ENCODE assay signal across 10 mouse cellular contexts in genomic region chr11:116098711-116099460, GRCm38 (mm10). TPM values are rescaled to one million over a fixed set of nuclear protein-coding genes. Genes with fewer than 3 reads are reported as not detected.
DNase-seq lines count a peak whose midpoint lies in the region; ATAC-seq and TF ChIP-seq lines count a peak whose summit lies in the region.
"Had no signal": no experiment of that assay in that cellular context is flagged by ENCODE, and none has a peak within 500 bp of the region (broad histone marks: within the 10 kb centered on the region; RNA-seq: fewer than 3 reads in every experiment).

No protein-coding gene starts in this region.

- peak; percentile 69 to 72 for DNase-seq in heart, adult 2 months
- DNase-seq in heart, postnatal 25 days (ENCODE audit: low spot score) = no peak
- DNase-seq in embryonic facial prominence, embryonic 10.5 days (ENCODE audit: low spot score) = no peak
- DNase-seq in intestine, embryonic 14.5 days (ENCODE audit: low spot score) = no peak
- peak; percentile 71 to 79 for DNase-seq in kidney, postnatal 36 days
- DNase-seq in cerebellum, adult 9-11 months = no peak
- no peak for DNase-seq in adrenal gland, postnatal 4 days (ENCODE audit: low spot score in 2 of 2)
- DNase-seq in lung, postnatal 14 days = no peak
- DNase-seq: right cerebral cortex, postnatal 4 days had no signal

- H3K79me2 ChIP-seq in heart, adult 2 months (replicated peaks; ENCODE audit: control insufficient read depth, insufficient read depth, low read length) = no peaks in the 10 kb centered on the region

- TF ChIP-seq POLR2A in heart, adult 2 months (IDR thresholded peaks at IDR 0.05; ENCODE audit: insufficient read depth, low read depth, low read length) = peak; percentile 50; the same call in 1 of the 2 replicates

- no peak overlapping the region for H3K4me3 ChIP-seq in heart, adult 2 months
- no peak overlapping the region for H3K4me3 ChIP-seq in embryonic facial prominence, embryonic 10.5 days
- no peak overlapping the region for H3K4me3 ChIP-seq in intestine, embryonic 14.5 days (ENCODE audit: low read depth, low read length)
- H3K4me3 ChIP-seq: embryonic facial prominence, embryonic 12.5 days had no signal

- peak overlapping the region; percentile 97 for H3K27ac ChIP-seq in heart, adult 2 months
- peak overlapping the region; percentile 40; the same call in 1 of the 2 replicates for H3K27ac ChIP-seq in embryonic facial prominence, embryonic 10.5 days (replicated peaks)
- 0 out of 2 replicates have a peak overlapping the region, but pooled peaks have one; percentile 14 for H3K27ac ChIP-seq in intestine, embryonic 14.5 days (ENCODE audit: low read depth)
- H3K27ac ChIP-seq: embryonic facial prominence, embryonic 12.5 days had no signal

- TF ChIP-seq EP300 in heart, adult 2 months (IDR thresholded peaks at IDR 0.05; ENCODE audit: insufficient read depth, low read depth, low read length) = peak; percentile 35; the same call in 1 of the 2 replicates

- peaks cover 23% of the 10 kb centered on the region for H3K36me3 ChIP-seq in heart, adult 2 months (ENCODE audit: control insufficient read depth, insufficient read depth, low read length)
- H3K36me3 ChIP-seq in embryonic facial prominence, embryonic 10.5 days (replicated peaks) = no peaks in the 10 kb centered on the region
- H3K36me3 ChIP-seq in intestine, embryonic 14.5 days (ENCODE audit: control insufficient read depth, insufficient read depth, low read length) = no peaks in the 10 kb centered on the region
- H3K36me3 ChIP-seq: embryonic facial prominence, embryonic 12.5 days had no signal

- no peak for TF ChIP-seq CTCF in heart, adult 2 months (IDR thresholded peaks at IDR 0.05)

- H3K9me3 ChIP-seq in embryonic facial prominence, embryonic 10.5 days = peaks cover 4% of the 10 kb centered on the region; the same call in 1 of the 2 replicates
- H3K9me3 ChIP-seq in intestine, embryonic 14.5 days (ENCODE audit: control insufficient read depth, low read length) = 0 out of 2 replicates have a peak, but pooled peaks cover 3% of the 10 kb centered on the region

- intact Hi-C loops in heart, adult 2 months (cut with DNase I) = no loop called here
- intact Hi-C loops in heart, postnatal 25 days (cut with DNase I) = no loop called here

- no peaks in the 10 kb centered on the region for H3K27me3 ChIP-seq in heart, adult 2 months (ENCODE audit: control insufficient read depth, insufficient read depth, low read length)
- H3K27me3 ChIP-seq in embryonic facial prominence, embryonic 10.5 days (replicated peaks; ENCODE audit: low read depth, poor library complexity, severe bottlenecking) = no peaks in the 10 kb centered on the region
- H3K27me3 ChIP-seq in intestine, embryonic 14.5 days (replicated peaks; ENCODE audit: control insufficient read depth, insufficient read depth, low read length) = no peaks in the 10 kb centered on the region
- H3K27me3 ChIP-seq: embryonic facial prominence, embryonic 12.5 days had no signal

- H3K9ac ChIP-seq in heart, adult 2 months (ENCODE audit: low read depth, low read length) = peak overlapping the region; percentile 36
- no peak overlapping the region for H3K9ac ChIP-seq in intestine, embryonic 14.5 days (ENCODE audit: low read length)
- H3K9ac ChIP-seq: embryonic facial prominence, embryonic 12.5 days had no signal

- WGBS in heart, adult 2 months = 47% methylated on average over 14 of the region's 14 CpGs
- 78% methylated on average over 14 of the region's 14 CpGs for WGBS in embryonic facial prominence, embryonic 10.5 days
- 60% methylated on average over 14 of the region's 14 CpGs for whole genome bisulfite sequencing in intestine, embryonic 14.5 days

- H3K4me1 ChIP-seq in heart, adult 2 months (ENCODE audit: control insufficient read depth, insufficient read depth, low read length) = peaks cover 48% of the 10 kb centered on the region
- H3K4me1 ChIP-seq in embryonic facial prominence, embryonic 10.5 days = peaks cover 44% of the 10 kb centered on the region
- H3K4me1 ChIP-seq in intestine, embryonic 14.5 days (replicated peaks; ENCODE audit: control insufficient read depth, insufficient read depth, low read length) = peaks cover 47% of the 10 kb centered on the region

- no peak overlapping the region for H3K4me2 ChIP-seq in intestine, embryonic 14.5 days (ENCODE audit: low read length)
- H3K4me2 ChIP-seq: embryonic facial prominence, embryonic 12.5 days had no signal

- ATAC-seq in intestine, embryonic 14.5 days (replicated peaks; ENCODE audit: low FRiP score, low TSS enrichment, low read depth) = no peak

RNA-seq across cellular contexts. Expression of gene Wbp2, which starts 12.1 kb away (rescaled TPM):
- 100 to 1,000 TPM in 1 of 2 experiments, 10 to 100 TPM in 1; 91.0 to 108 TPM for total RNA-seq in heart, adult 2 months (2021)
- 151 and 176 TPM in 2 replicates for polyA plus RNA-seq in heart, adult 2 months (2012; rRNA removed)
- total RNA-seq in heart, postnatal 25 days (2021) = 10 to 100 TPM; 80.1 to 92.2 TPM
- 74.2 and 76.8 TPM in 2 replicates for polyA plus RNA-seq in embryonic facial prominence, embryonic 10.5 days (2016; fragmentation: Nextera tagmentation; extraction: Ambion mirVana)
- polyA plus RNA-seq in intestine, embryonic 14.5 days (2014; fragmentation: Nextera tagmentation; extraction: Ambion mirVana) = 78.0 and 85.0 TPM in 2 replicates
- 100 to 1,000 TPM; 126 to 136 TPM for total RNA-seq in adrenal gland, postnatal 4 days (2021)

RNA-seq across cellular contexts. Expression of gene Unc13d, which starts 21.1 kb away (rescaled TPM):
- 1 to 10 TPM in 1 of 2 experiments, under 1 TPM in 1; 0.55 to 1.5 TPM for total RNA-seq in heart, adult 2 months (2021)
- 1.1 and 1.7 TPM in 2 replicates for polyA plus RNA-seq in heart, adult 2 months (2012; rRNA removed)
- 1 to 10 TPM in 1 of 2 experiments, under 1 TPM in 1; 0.75 to 1.0 TPM for total RNA-seq in heart, postnatal 25 days (2021)
- 2.9 TPM in 2 replicates for polyA plus RNA-seq in embryonic facial prominence, embryonic 10.5 days (2016; fragmentation: Nextera tagmentation; extraction: Ambion mirVana)
- polyA plus RNA-seq in intestine, embryonic 14.5 days (2014; fragmentation: Nextera tagmentation; extraction: Ambion mirVana) = 2.6 and 3.5 TPM in 2 replicates
- total RNA-seq in adrenal gland, postnatal 4 days (2021) = 1 to 10 TPM; 1.1 to 2.4 TPM

RNA-seq across cellular contexts. Expression of gene Trim47, which starts 28.1 kb away (rescaled TPM):
- 10 to 100 TPM; 23.1 to 28.2 TPM for total RNA-seq in heart, adult 2 months (2021)
- polyA plus RNA-seq in heart, adult 2 months (2012; rRNA removed) = 23.7 and 29.5 TPM in 2 replicates
- total RNA-seq in heart, postnatal 25 days (2021) = 10 to 100 TPM; 27.0 to 37.6 TPM
- 4.5 and 4.7 TPM in 2 replicates for polyA plus RNA-seq in embryonic facial prominence, embryonic 10.5 days (2016; fragmentation: Nextera tagmentation; extraction: Ambion mirVana)
- polyA plus RNA-seq in intestine, embryonic 14.5 days (2014; fragmentation: Nextera tagmentation; extraction: Ambion mirVana) = 10.8 and 13.1 TPM in 2 replicates
- total RNA-seq in adrenal gland, postnatal 4 days (2021) = 10 to 100 TPM; 21.3 to 23.9 TPM

RNA-seq across cellular contexts. Expression of gene Trim65, which starts 32.0 kb away (rescaled TPM):
- 1 to 10 TPM; 6.1 to 8.6 TPM for total RNA-seq in heart, adult 2 months (2021)
- polyA plus RNA-seq in heart, adult 2 months (2012; rRNA removed) = 8.8 and 10.8 TPM in 2 replicates
- 1 to 10 TPM; 6.1 to 8.4 TPM for total RNA-seq in heart, postnatal 25 days (2021)
- polyA plus RNA-seq in embryonic facial prominence, embryonic 10.5 days (2016; fragmentation: Nextera tagmentation; extraction: Ambion mirVana) = 1.9 and 2.3 TPM in 2 replicates
- 5.3 and 5.5 TPM in 2 replicates for polyA plus RNA-seq in intestine, embryonic 14.5 days (2014; fragmentation: Nextera tagmentation; extraction: Ambion mirVana)
- total RNA-seq in adrenal gland, postnatal 4 days (2021) = 1 to 10 TPM; 8.2 to 8.5 TPM

RNA-seq across cellular contexts. Expression of gene Mrpl38, which starts 39.8 kb away (rescaled TPM):
- 10 to 100 TPM; 56.8 to 59.7 TPM for total RNA-seq in heart, adult 2 months (2021)
- 42.1 and 55.5 TPM in 2 replicates for polyA plus RNA-seq in heart, adult 2 months (2012; rRNA removed)
- 10 to 100 TPM; 62.5 to 66.0 TPM for total RNA-seq in heart, postnatal 25 days (2021)
- 108 and 117 TPM in 2 replicates for polyA plus RNA-seq in embryonic facial prominence, embryonic 10.5 days (2016; fragmentation: Nextera tagmentation; extraction: Ambion mirVana)
- 111 and 113 TPM in 2 replicates for polyA plus RNA-seq in intestine, embryonic 14.5 days (2014; fragmentation: Nextera tagmentation; extraction: Ambion mirVana)
- total RNA-seq in adrenal gland, postnatal 4 days (2021) = 10 to 100 TPM; 75.4 to 81.6 TPM

Comparison
In these comparisons a context has a peak if more than half of its experiments do, and no peak if none do; other contexts are left out.
1. DNase-seq: peak in heart, adult 2 months (2 of 2) and kidney, postnatal 36 days (2 of 2); none in heart, postnatal 25 days (single experiment), embryonic facial prominence, embryonic 10.5 days (single experiment), intestine, embryonic 14.5 days (single experiment), cerebellum, adult 9-11 months (single experiment), adrenal gland, postnatal 4 days (0 of 2) and lung, postnatal 14 days (single experiment).
2. H3K27ac ChIP-seq: peak in every context shown above with its lines; median percentile 97 in heart, adult 2 months; 40 in embryonic facial prominence, embryonic 10.5 days; 14 in intestine, embryonic 14.5 days.